Mouse (Mus musculus): ENCODE measurements around the gene Cd300lf. TPM values are rescaled to one million over a fixed set of nuclear protein-coding genes. Genes with fewer than 3 reads are reported as not detected.

Cd300lf gene
- polyA plus RNA-seq, 1 experiment from 2014 or later = not detected

GRCm38 (mm10) chr11:115171125-115171524 lies 37.3 kb upstream of the Cd300lf start:
- ChIA-PET POLR2A (no interaction called here), CTCF (interaction anchor here (1.5 kb wide), 1 partner anchor 11 kb away, joined by 5 read pairs; no protein-coding TSS in a partner anchor)
- DNase-seq (ENCODE audit: low read depth, low spot score) (no peak), ATAC-seq (no peak)
- in situ Hi-C loops (cut with MboI; ENCODE audit: low pct_unique_long_range_greater_than_20kb) = no loop called here
- H3K27me3 ChIP-seq = no peaks in the 10 kb centered on the region
- TF ChIP-seq CTCF (IDR thresholded peaks at IDR 0.05) = no peak

- in situ Hi-C loops (cut with MboI; ENCODE audit: low pct_unique_long_range_greater_than_20kb) = no loop called here
- ATAC-seq (no peak), DNase-seq (ENCODE audit: low read depth, low spot score) (no peak)
- no peaks in the 10 kb centered on the region for H3K27me3 ChIP-seq
- CTCF ChIA-PET = no interaction called here
- POLR2A ChIA-PET = no interaction called here
- TF ChIP-seq CTCF (IDR thresholded peaks at IDR 0.05) = no peak
Observed at GRCm38 (mm10) chr11:115169430-115169829, 35.6 kb upstream of the Cd300lf start.

GRCm38 (mm10) chr11:115167631-115168249 lies 33.9 kb upstream of the Cd300lf start:
- no peaks in the 10 kb centered on the region for H3K27me3 ChIP-seq
- no peak for TF ChIP-seq CTCF (IDR thresholded peaks at IDR 0.05)
- in situ Hi-C loops (cut with MboI; ENCODE audit: low pct_unique_long_range_greater_than_20kb) = no loop called here
- no peak for DNase-seq (ENCODE audit: low read depth, low spot score)
- POLR2A ChIA-PET = interaction anchor here (1.3 kb wide), 1 partner anchor 14 kb away, joined by 3 read pairs; no protein-coding TSS in a partner anchor
- CTCF ChIA-PET = interaction anchor here (1.9 kb wide), 1 partner anchor 14 kb away, joined by 11 read pairs; no protein-coding TSS in a partner anchor
- no peak for ATAC-seq

GRCm38 (mm10) chr11:115166776-115167175 lies 33.0 kb upstream of the Cd300lf start:
- in situ Hi-C loops (cut with MboI; ENCODE audit: low pct_unique_long_range_greater_than_20kb) = no loop called here
- no peak for TF ChIP-seq CTCF (IDR thresholded peaks at IDR 0.05)
- POLR2A ChIA-PET = interaction anchor here (1.3 kb wide), 1 partner anchor 15 kb away, joined by 3 read pairs; no protein-coding TSS in a partner anchor
- no peak for DNase-seq (ENCODE audit: low read depth, low spot score)
- no peaks in the 10 kb centered on the region for H3K27me3 ChIP-seq
- ATAC-seq = no peak
- CTCF ChIA-PET = interaction anchor here (1.9 kb wide), 1 partner anchor 15 kb away, joined by 11 read pairs; no protein-coding TSS in a partner anchor

- in situ Hi-C loops (cut with MboI; ENCODE audit: low pct_unique_long_range_greater_than_20kb) = no loop called here
- peak; percentile 52 for ATAC-seq
- no peak for TF ChIP-seq CTCF (IDR thresholded peaks at IDR 0.05)
- POLR2A ChIA-PET = interaction anchor here (1.4 kb wide), 1 partner anchor 19 kb away, joined by 6 read pairs; no protein-coding TSS in a partner anchor
- DNase-seq (ENCODE audit: low read depth, low spot score) = no peak
- CTCF ChIA-PET = interaction anchor here (1.7 to 6.3 kb wide), 2 partner anchors 14 to 19 kb away, joined by 4 to 74 read pairs; no protein-coding TSS in a partner anchor
- no peaks in the 10 kb centered on the region for H3K27me3 ChIP-seq
Observed at GRCm38 (mm10) chr11:115164976-115165374, 31.2 kb upstream of the Cd300lf start.

- ATAC-seq (peak; percentile 36), DNase-seq (ENCODE audit: low read depth, low spot score) (no peak)
- no peaks in the 10 kb centered on the region for H3K27me3 ChIP-seq
- no peak for TF ChIP-seq CTCF (IDR thresholded peaks at IDR 0.05)
- CTCF ChIA-PET = interaction anchor here (1.7 to 6.3 kb wide), 2 partner anchors 14 to 20 kb away, joined by 4 to 74 read pairs; no protein-coding TSS in a partner anchor
- POLR2A ChIA-PET = interaction anchor here (0.6 to 2.4 kb wide), 7 partner anchors 14 to 1429 kb away, joined by 3 to 10 read pairs (median 5); partner anchors contain the start of genes Nat9 and Tmem104
- in situ Hi-C loops (cut with MboI; ENCODE audit: low pct_unique_long_range_greater_than_20kb) = no loop called here
Observed at GRCm38 (mm10) chr11:115164341-115164975, 30.7 kb upstream of the Cd300lf start.

- no peak for ATAC-seq
- CTCF ChIA-PET = interaction anchor here (1.7 to 6.3 kb wide), 3 partner anchors 15 to 25 kb away, joined by 4 to 74 read pairs (median 6); no protein-coding TSS in a partner anchor
- no peak for DNase-seq (ENCODE audit: low read depth, low spot score)
- in situ Hi-C loops (cut with MboI; ENCODE audit: low pct_unique_long_range_greater_than_20kb) = no loop called here
- no peaks in the 10 kb centered on the region for H3K27me3 ChIP-seq
- TF ChIP-seq CTCF (IDR thresholded peaks at IDR 0.05) = no peak
- POLR2A ChIA-PET = interaction anchor here (0.8 to 2.4 kb wide), 8 partner anchors 9 to 46 kb away, joined by 3 to 10 read pairs (median 4); partner anchors contain the start of genes Nat9 and Tmem104
Observed at GRCm38 (mm10) chr11:115163568-115164150, 29.9 kb upstream of the Cd300lf start.

GRCm38 (mm10) chr11:115162832-115163480 lies 29.2 kb upstream of the Cd300lf start, which contains the start of gene Slc9a3r1:
Slc9a3r1 (plus strand) TSS chr11:115163341.
- DNase-seq (ENCODE audit: low read depth, low spot score) (no peak), ATAC-seq (peak; percentile 74)
- TF ChIP-seq CTCF (IDR thresholded peaks at IDR 0.05) = no peak
- ChIA-PET POLR2A (interaction anchor here (1.0 to 2.9 kb wide), 5 partner anchors 10 to 29 kb away, joined by 3 to 16 read pairs (median 5); partner anchors contain the start of genes Nat9 and Tmem104), CTCF (interaction anchor here (1.0 to 6.3 kb wide), 4 partner anchors 9 to 26 kb away, joined by 3 to 74 read pairs (median 5); no protein-coding TSS in a partner anchor)
- no peaks in the 10 kb centered on the region for H3K27me3 ChIP-seq
- in situ Hi-C loops (cut with MboI; ENCODE audit: low pct_unique_long_range_greater_than_20kb) = no loop called here

GRCm38 (mm10) chr11:115162205-115162601 lies 28.4 kb upstream of the Cd300lf start:
- POLR2A ChIA-PET = interaction anchor here (0.7 to 2.9 kb wide), 3 partner anchors 20 to 24 kb away, joined by 4 to 16 read pairs (median 10); no protein-coding TSS in a partner anchor
- in situ Hi-C loops (cut with MboI; ENCODE audit: low pct_unique_long_range_greater_than_20kb) = no loop called here

More at GRCm38 (mm10) chr11:115162205-115162601, 28.4 kb upstream of the Cd300lf start:
- DNase-seq (ENCODE audit: low read depth, low spot score) (no peak), ATAC-seq (no peak)
- CTCF ChIA-PET = interaction anchor here (0.9 to 6.3 kb wide), 5 partner anchors 9 to 27 kb away, joined by 3 to 74 read pairs (median 4); no protein-coding TSS in a partner anchor
- H3K27me3 ChIP-seq = no peaks in the 10 kb centered on the region
- no peak for TF ChIP-seq CTCF (IDR thresholded peaks at IDR 0.05)
